Mouse (Mus musculus) MEL (cell line): ENCODE data around the gene Katnb1. TPM values are rescaled to one million over a fixed set of nuclear protein-coding genes. Genes with fewer than 3 reads are reported as not detected.

Experiments
- DNase-seq: peaks from one replicate; pipeline ENCODE4 v3.0.0; 2011; ENCODE audit warnings: low read depth, low spot score
- H3K27ac ChIP-seq: 2 replicates; pipeline ENCODE4 v1.5.1; 2012; ENCODE audit warnings: low read depth, mild to moderate bottlenecking, control low read depth, low read length, moderate library complexity; ENCODE audit not compliant: control insufficient read depth
- H3K27me3 ChIP-seq, 2 experiments: fragments of 150-350 bp in 1 of 2; sonication (generic) in 1 of 2; 2 replicates each; pipeline ENCODE4 v1.6.1; 2012; ENCODE audit warnings: low read length in 2 of 2, mild to moderate bottlenecking in 2 of 2, improper control_type of control experiment in 1 of 2, moderate library complexity in 1 of 2; ENCODE audit not compliant: insufficient read depth in 2 of 2, control insufficient read depth in 1 of 2
- H3K36me3 ChIP-seq, 2 experiments: 2 replicates each; pipeline ENCODE4 v1.6.1; 2012 to 2014; ENCODE audit warnings: low read length in 2 of 2, improper control_type of control experiment in 1 of 2, inconsistent platforms in 1 of 2, mild to moderate bottlenecking in 1 of 2; ENCODE audit not compliant: insufficient read depth in 2 of 2, control insufficient read depth in 1 of 2
- H3K4me1 ChIP-seq, 2 experiments: fragments of 150-350 bp in 1 of 2; sonication (generic) in 1 of 2; 2 replicates each; pipeline ENCODE4 v1.6.1; 2012; ENCODE audit warnings: low read length in 2 of 2, improper control_type of control experiment in 1 of 2, mild to moderate bottlenecking in 1 of 2; ENCODE audit not compliant: insufficient read depth in 2 of 2, control insufficient read depth in 1 of 2
- H3K4me3 ChIP-seq, 2 experiments: fragments of 150-350 bp in 1 of 2; sonication (generic) in 1 of 2; 2 replicates each; pipeline ENCODE4 v1.5.1; 2012; ENCODE audit warnings: low read depth in 2 of 2, low read length in 2 of 2, mild to moderate bottlenecking in 2 of 2, moderate library complexity in 2 of 2, control low read depth in 1 of 2, improper control_type of control experiment in 1 of 2; ENCODE audit not compliant: control insufficient read depth in 1 of 2, insufficient read depth in 1 of 2
- H3K79me2 ChIP-seq: 2 replicates; pipeline ENCODE4 v1.6.1; 2012; ENCODE audit warnings: mild to moderate bottlenecking, low read length, moderate library complexity; ENCODE audit not compliant: control insufficient read depth, poor library complexity, insufficient read depth
- H3K9ac ChIP-seq: 2 replicates; pipeline ENCODE4 v1.6.1; 2012; ENCODE audit warnings: low read depth, mild to moderate bottlenecking, control low read depth, low read length, moderate library complexity; ENCODE audit not compliant: control insufficient read depth, poor library complexity, severe bottlenecking
- H3K9me3 ChIP-seq: fragments of 150-350 bp; sonication (generic); replicated peaks from 2 replicates; pipeline ENCODE4 v1.6.1; 2012; ENCODE audit warnings: mild to moderate bottlenecking, low read length, improper control_type of control experiment, moderate library complexity; ENCODE audit not compliant: insufficient read depth
- CHD2 ChIP-seq: IDR thresholded peaks from 2 replicates; pipeline ENCODE4 v1.6.1; 2011; ENCODE audit warnings: low read length, improper control_type of control experiment
- CTCF ChIP-seq, 3 experiments: IDR thresholded peaks in 2 of 3; conservative IDR thresholded peaks in 1 of 3; 2 replicates each; pipeline ENCODE4 v1.5.1; 2011 to 2012; ENCODE audit warnings: low read length in 3 of 3, low read depth in 2 of 3, mild to moderate bottlenecking in 2 of 3, improper control_type of control experiment in 1 of 3, inconsistent platforms in 1 of 3, mixed read lengths in 1 of 3, moderate library complexity in 1 of 3; ENCODE audit not compliant: control insufficient read depth in 1 of 3, insufficient read depth in 1 of 3, poor library complexity in 1 of 3, severe bottlenecking in 1 of 3
- E2F4 ChIP-seq: IDR thresholded peaks from 2 replicates; pipeline ENCODE4 v1.6.1; 2011; ENCODE audit warnings: low read depth, low read length, improper control_type of control experiment, borderline replicate concordance
- ELF1 ChIP-seq: IDR thresholded peaks from 2 replicates; pipeline ENCODE4 v1.6.1; 2014; ENCODE audit warnings: low read depth, mild to moderate bottlenecking, inconsistent platforms, low read length, improper control_type of control experiment, moderate library complexity
- ETS1 ChIP-seq: IDR thresholded peaks from 2 replicates; pipeline ENCODE4 v1.6.1; 2012; ENCODE audit warnings: low read depth, mild to moderate bottlenecking, inconsistent platforms, low read length, improper control_type of control experiment, moderate library complexity
- HCFC1 ChIP-seq: IDR thresholded peaks from 2 replicates; pipeline ENCODE4 v1.6.1; 2012; ENCODE audit warnings: low read depth, mild to moderate bottlenecking, inconsistent platforms, low read length, improper control_type of control experiment, moderate library complexity
- JUND ChIP-seq: IDR thresholded peaks from 2 replicates; pipeline ENCODE4 v1.6.1; 2011; ENCODE audit warnings: low read depth, mild to moderate bottlenecking, improper control_type of control experiment, low read length
- KAT2A ChIP-seq: conservative IDR thresholded peaks from 2 replicates; pipeline ENCODE4 v1.6.1; 2012; ENCODE audit warnings: low read depth, low read length, improper control_type of control experiment, inconsistent platforms
- MAZ ChIP-seq: IDR thresholded peaks from 2 replicates; pipeline ENCODE4 v1.6.1; 2012; ENCODE audit warnings: low read depth, mild to moderate bottlenecking, inconsistent platforms, low read length, improper control_type of control experiment
- MYC ChIP-seq: IDR thresholded peaks from 2 replicates; pipeline ENCODE4 v1.6.1; 2011; ENCODE audit warnings: low read depth, mild to moderate bottlenecking, low read length, improper control_type of control experiment, moderate library complexity
- NRF1 ChIP-seq: IDR thresholded peaks from 2 replicates; pipeline ENCODE4 v1.6.1; 2014; ENCODE audit warnings: low read depth, mild to moderate bottlenecking, inconsistent platforms, low read length, improper control_type of control experiment, moderate library complexity; ENCODE audit not compliant: poor library complexity, insufficient read depth, severe bottlenecking
- POLR2A ChIP-seq, 2 experiments: IDR thresholded peaks; 2 replicates each; pipeline ENCODE4 v1.6.1; 2011 to 2012; ENCODE audit warnings: low read length in 2 of 2, mild to moderate bottlenecking in 2 of 2, control low read depth in 1 of 2, improper control_type of control experiment in 1 of 2, low read depth in 1 of 2, moderate library complexity in 1 of 2; ENCODE audit not compliant: control insufficient read depth in 1 of 2, insufficient read depth in 1 of 2, poor library complexity in 1 of 2
- POLR2AphosphoS2 ChIP-seq: IDR thresholded peaks from 2 replicates; pipeline ENCODE4 v1.6.1; 2011; ENCODE audit warnings: low read length, improper control_type of control experiment
- RAD21 ChIP-seq: IDR thresholded peaks from 2 replicates; pipeline ENCODE4 v1.6.1; 2011; ENCODE audit warnings: mild to moderate bottlenecking, low read depth, low read length, improper control_type of control experiment
- RCOR1 ChIP-seq: IDR thresholded peaks from 2 replicates; pipeline ENCODE4 v1.6.1; 2012; ENCODE audit warnings: low read depth, mild to moderate bottlenecking, inconsistent platforms, low read length, improper control_type of control experiment
- SMC3 ChIP-seq: IDR thresholded peaks from 2 replicates; pipeline ENCODE4 v1.6.1; 2011; ENCODE audit warnings: low read depth, low read length, improper control_type of control experiment
- TAL1 ChIP-seq: IDR thresholded peaks from 2 replicates; pipeline ENCODE4 v1.6.1; 2012; ENCODE audit warnings: mild to moderate bottlenecking, inconsistent platforms, low read length, moderate library complexity, mixed read lengths
- TCF12 ChIP-seq: IDR thresholded peaks from 2 replicates; pipeline ENCODE4 v1.6.1; 2014; ENCODE audit warnings: low read depth, mild to moderate bottlenecking, inconsistent platforms, low read length, improper control_type of control experiment, moderate library complexity
- USF1 ChIP-seq: IDR thresholded peaks from 2 replicates; pipeline ENCODE4 v1.6.1; 2014; ENCODE audit warnings: low read depth, mild to moderate bottlenecking, inconsistent platforms, low read length, improper control_type of control experiment, moderate library complexity
- USF2 ChIP-seq, 2 experiments: IDR thresholded peaks; 2 replicates each; pipeline ENCODE4 v1.6.1; 2011 to 2012; ENCODE audit warnings: improper control_type of control experiment in 2 of 2, low read length in 2 of 2, borderline replicate concordance in 1 of 2, inconsistent platforms in 1 of 2, low read depth in 1 of 2, mild to moderate bottlenecking in 1 of 2; ENCODE audit not compliant: insufficient read depth in 1 of 2
- ZKSCAN1 ChIP-seq: IDR thresholded peaks from 2 replicates; pipeline ENCODE4 v1.6.1; 2012; ENCODE audit warnings: low read depth, mild to moderate bottlenecking, inconsistent platforms, low read length, improper control_type of control experiment, moderate library complexity
- ZMIZ1 ChIP-seq: IDR thresholded peaks from 2 replicates; pipeline ENCODE4 v1.6.1; 2012; ENCODE audit warnings: low read depth, mild to moderate bottlenecking, inconsistent platforms, low read length, improper control_type of control experiment, moderate library complexity
- ZNF384 ChIP-seq: IDR thresholded peaks from 2 replicates; pipeline ENCODE4 v1.6.1; 2012; ENCODE audit warnings: low read depth, mild to moderate bottlenecking, inconsistent platforms, low read length, improper control_type of control experiment
- polyA plus RNA-seq, 2 experiments: library from polyadenylated mRNA; stranded (reverse) in 1 of 2; unstranded in 1 of 2; fragments of >175 nt in 1 of 2; fragments of >200 nt in 1 of 2; gene quantifications; 2 replicates each; pipeline versions ENCODE4 v1.2.1 to v1.2.4; 2012; ENCODE audit warnings: low replicate concordance in 2 of 2, low read depth in 1 of 2; ENCODE audit not compliant: insufficient read length in 2 of 2, insufficient read depth in 1 of 2, missing spikeins in 1 of 2
- total RNA-seq: library from RNA; depleted of rRNA; stranded (reverse); fragments of 300-350 nt; gene quantifications from 2 replicates; pipeline ENCODE4 v1.2.3, GENCODE M21; 2012

The Katnb1 gene
- total and polyA plus RNA-seq, 3 experiments: 13.6 to 23.8 TPM; not detected in 1

GRCm38 (mm10) chr8:95128750-95129260, 47.8 kb downstream of the Katnb1 start:
- H3K4me3 ChIP-seq: no peak overlapping the region
- H3K36me3 ChIP-seq: no peaks in the 10 kb centered on the region
- H3K79me2 ChIP-seq: no peaks in the 10 kb centered on the region
- H3K27ac ChIP-seq: no peak overlapping the region
- H3K4me1 ChIP-seq: no peaks in the 10 kb centered on the region
- no peak for TF ChIP-seq E2F4
- TF ChIP-seq TAL1: no peak
- TF ChIP-seq NRF1: no peak
- no peak for TF ChIP-seq CTCF (IDR thresholded peaks at IDR 0.05 in 2 of 3, conservative IDR thresholded peaks at IDR 0.05 in 1 of 3; ENCODE audit: control insufficient read depth in 1 of 3, insufficient read depth in 1 of 3, low read depth in 2 of 3, low read length in 3 of 3, poor library complexity in 1 of 3, severe bottlenecking in 1 of 3)
- no peak for TF ChIP-seq POLR2AphosphoS2
- no peak for TF ChIP-seq HCFC1
- no peak for TF ChIP-seq POLR2A (IDR thresholded peaks at IDR 0.05; ENCODE audit: control insufficient read depth in 1 of 2, insufficient read depth in 1 of 2, low read depth in 1 of 2, low read length in 2 of 2, poor library complexity in 1 of 2)
- no peak for TF ChIP-seq RAD21
- DNase-seq: no peak
- H3K9me3 ChIP-seq: no peaks in the 10 kb centered on the region
- no peak overlapping the region for H3K9ac ChIP-seq
- H3K27me3 ChIP-seq: no peaks in the 10 kb centered on the region

- H3K79me2 ChIP-seq: no peaks in the 10 kb centered on the region
- H3K9ac ChIP-seq: no peak overlapping the region
- peaks cover 0 to 4% of the 10 kb centered on the region in 2 experiments; a peak in 2 of 4 replicates for H3K4me1 ChIP-seq
- no peaks in the 10 kb centered on the region for H3K27me3 ChIP-seq
- no peak for DNase-seq
- no peaks in the 10 kb centered on the region for H3K36me3 ChIP-seq
- TF ChIP-seq HCFC1 (no peak), SMC3 (no peak), ETS1 (no peak), KAT2A (no peak), RCOR1 (no peak), ZNF384 (no peak), ELF1 (no peak), ZMIZ1 (no peak), USF1 (no peak), NRF1 (no peak), TCF12 (no peak), ZKSCAN1 (no peak), MAZ (no peak), USF2 (IDR thresholded peaks at IDR 0.05; ENCODE audit: borderline replicate concordance in 1 of 2, insufficient read depth in 1 of 2, low read depth in 1 of 2, low read length in 2 of 2) (no peak), CHD2 (no peak), CTCF (IDR thresholded peaks at IDR 0.05 in 2 of 3, conservative IDR thresholded peaks at IDR 0.05 in 1 of 3; ENCODE audit: control insufficient read depth in 1 of 3, insufficient read depth in 1 of 3, low read depth in 2 of 3, low read length in 3 of 3, poor library complexity in 1 of 3, severe bottlenecking in 1 of 3) (no peak), JUND (no peak), MYC (no peak)
- H3K27ac ChIP-seq: no peak overlapping the region
- no peak overlapping the region for H3K4me3 ChIP-seq
- H3K9me3 ChIP-seq: no peaks in the 10 kb centered on the region
Observed at GRCm38 (mm10) chr8:95130966-95131537, 50.1 kb downstream of the Katnb1 start.
